Mouse (Mus musculus) regulatory T cell (primary cell): ENCODE data around the gene Tmem45b.
"Not testable (repeated sequence)": the region's sequence is repeated elsewhere in the genome, so short reads cannot be mapped to it uniquely, and the experiment has no call there.

Experiments
- in situ Hi-C: fragments of 300-600 bp; cut with MboI, MseI; formaldehyde crosslinking; loops from one replicate; pipeline ENCODE4 v1.15.1; 2025; ENCODE audit warnings: high pct_unique_total_duplicates

Tmem45b gene

DNA sequence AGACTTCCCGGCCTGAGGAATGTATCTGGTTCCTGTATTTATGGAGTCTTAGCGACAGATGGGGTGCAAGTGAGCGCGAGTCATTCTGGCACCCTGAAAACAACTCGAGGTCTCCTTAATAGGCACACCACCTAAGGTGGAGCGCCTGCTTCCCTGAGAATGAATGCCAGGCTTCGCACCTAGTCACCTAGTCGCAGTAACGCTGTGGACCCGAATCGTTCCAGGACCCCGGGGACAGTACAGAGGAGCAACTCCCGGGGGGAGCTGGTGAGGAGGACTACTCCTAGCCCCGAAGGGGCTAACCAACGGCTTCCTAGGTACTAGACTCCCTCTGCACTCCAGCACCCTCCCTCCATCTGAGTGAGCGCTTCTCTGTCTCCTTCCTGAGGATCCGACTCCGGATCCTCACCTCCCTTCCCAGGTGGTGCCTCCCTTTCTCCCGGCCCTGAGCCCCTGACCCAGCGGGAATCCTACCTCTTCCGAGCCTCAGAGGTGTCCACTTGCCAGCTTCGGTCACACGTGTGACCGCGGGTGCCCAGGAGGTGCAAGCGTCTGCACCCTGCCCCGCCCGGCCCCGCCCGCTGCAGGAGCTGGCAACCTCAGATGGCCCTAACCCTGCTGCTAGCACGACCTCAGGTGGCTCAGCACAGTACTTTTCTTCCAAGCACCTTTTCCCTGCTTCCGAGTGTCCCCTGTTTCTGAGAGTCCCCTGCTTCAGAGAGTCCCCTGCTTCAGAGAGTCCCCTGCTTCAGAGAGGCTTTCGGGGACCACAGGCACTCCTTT, at the start of gene Tmem45b:
Gene Tmem45b (minus strand): TSS at position 771 of the 783 bp plus-strand sequence.
- in situ Hi-C loops, result loop anchor here (10.0 to 25.0 kb wide), 2 partner anchors 977 to 1879 kb away; no protein-coding TSS in a partner anchor

GRCm38 (mm10) chr9:31508189-31508588, 43.9 kb upstream of the Tmem45b start:
- in situ Hi-C loops, result no loop called here

- in situ Hi-C loops, result not testable (repeated sequence)
Measured at GRCm38 (mm10) chr9:31501221-31501620, 37.0 kb upstream of the Tmem45b start.

- in situ Hi-C loops, result loop anchor here (10.0 to 25.0 kb wide), 2 partner anchors 976 to 1878 kb away; no protein-coding TSS in a partner anchor
Measured at GRCm38 (mm10) chr9:31463190-31463589, 1.1 kb downstream of the Tmem45b start.

GRCm38 (mm10) chr9:31454356-31454755, 9.9 kb downstream of the Tmem45b start:
- in situ Hi-C loops, result loop anchor here (25.0 kb wide), 1 partner anchor 967 kb away; no protein-coding TSS in a partner anchor

DNA sequence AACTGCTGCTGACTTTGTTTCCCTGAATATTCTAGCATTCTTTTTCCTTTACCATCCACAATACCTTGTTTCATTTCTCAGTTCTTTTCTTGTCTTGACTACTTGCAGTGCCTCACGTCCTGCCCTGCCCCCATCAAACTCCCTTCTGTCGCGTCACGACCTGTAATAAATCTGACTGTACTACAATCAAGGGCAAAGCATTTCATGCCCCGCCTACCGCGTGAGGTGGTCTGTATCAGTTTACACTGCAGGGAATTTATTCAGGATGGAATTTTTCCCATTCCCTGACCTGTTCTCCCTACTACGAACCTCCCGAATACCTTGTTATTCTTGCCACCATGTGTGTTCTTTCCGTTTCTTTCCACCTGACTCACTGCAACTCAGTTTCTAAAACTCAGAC, 12.1 kb downstream of the Tmem45b start:
- in situ Hi-C loops, result loop anchor here (25.0 kb wide), 1 partner anchor 965 kb away; no protein-coding TSS in a partner anchor

- in situ Hi-C loops, result no loop called here
Measured at GRCm38 (mm10) chr9:31449145-31449772, 15.0 kb downstream of the Tmem45b start.

DNA sequence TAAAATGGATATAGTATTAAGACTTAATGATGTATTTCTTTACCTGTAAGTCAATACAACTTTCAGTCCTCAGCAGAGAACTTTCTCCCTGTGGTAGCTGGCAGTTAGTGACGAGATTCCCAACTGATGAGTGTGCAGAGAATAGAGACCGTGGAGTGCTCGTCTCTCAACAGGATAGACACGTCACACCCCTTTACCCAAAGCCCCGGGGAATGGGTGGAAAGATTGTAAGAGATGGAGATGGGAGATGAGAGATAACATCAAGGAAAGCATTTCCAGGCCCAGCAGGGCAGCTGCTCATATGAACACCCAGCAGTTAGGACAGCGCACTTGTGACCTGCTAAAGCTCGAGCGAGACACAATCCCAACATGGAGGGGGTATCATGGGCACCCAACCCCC, 20.0 kb downstream of the Tmem45b start:
- in situ Hi-C loops, result no loop called here

- in situ Hi-C loops, result no loop called here
Measured at GRCm38 (mm10) chr9:31441487-31441886, 22.8 kb downstream of the Tmem45b start.

DNA sequence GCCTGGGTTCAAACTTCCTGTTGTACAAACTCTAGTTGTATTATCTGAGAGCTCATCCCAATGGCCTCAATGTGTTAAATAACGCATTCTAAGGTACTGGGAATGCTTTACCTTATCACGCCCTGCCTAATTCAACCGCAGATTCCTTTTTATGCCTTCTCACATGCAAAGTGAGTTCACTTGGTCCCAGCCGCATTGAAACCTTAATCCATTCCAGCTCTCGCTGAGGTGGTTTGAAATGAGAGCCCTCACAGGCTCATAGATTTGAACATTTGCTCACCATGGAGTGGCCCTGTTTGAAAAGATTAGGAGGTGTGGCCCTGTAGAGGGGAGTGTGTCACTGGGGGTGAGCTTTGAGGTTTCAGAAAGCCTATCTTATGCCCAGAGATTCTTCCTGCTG, 23.9 kb downstream of the Tmem45b start:
- in situ Hi-C loops, result no loop called here

DNA sequence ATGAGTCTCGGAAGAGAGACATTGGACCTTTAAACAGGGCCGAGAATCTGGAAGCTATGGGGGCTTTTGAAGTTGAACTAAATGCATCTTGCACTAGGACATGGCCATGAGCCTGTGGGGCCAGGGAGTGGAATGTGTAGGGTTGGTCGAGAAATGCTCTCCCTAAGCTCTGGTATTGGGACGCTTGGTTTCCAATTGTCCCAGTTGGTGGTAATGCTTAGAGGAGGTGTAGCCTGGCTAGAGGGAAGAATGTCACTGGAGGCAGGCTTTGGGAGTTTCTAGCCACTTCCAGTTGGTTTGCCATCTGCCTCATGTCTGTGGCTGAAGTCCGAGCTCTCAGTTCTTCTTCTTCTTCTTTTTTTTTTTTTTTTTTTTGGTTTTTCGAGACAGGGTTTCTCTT, 24.9 kb downstream of the Tmem45b start:
- in situ Hi-C loops, result no loop called here

DNA sequence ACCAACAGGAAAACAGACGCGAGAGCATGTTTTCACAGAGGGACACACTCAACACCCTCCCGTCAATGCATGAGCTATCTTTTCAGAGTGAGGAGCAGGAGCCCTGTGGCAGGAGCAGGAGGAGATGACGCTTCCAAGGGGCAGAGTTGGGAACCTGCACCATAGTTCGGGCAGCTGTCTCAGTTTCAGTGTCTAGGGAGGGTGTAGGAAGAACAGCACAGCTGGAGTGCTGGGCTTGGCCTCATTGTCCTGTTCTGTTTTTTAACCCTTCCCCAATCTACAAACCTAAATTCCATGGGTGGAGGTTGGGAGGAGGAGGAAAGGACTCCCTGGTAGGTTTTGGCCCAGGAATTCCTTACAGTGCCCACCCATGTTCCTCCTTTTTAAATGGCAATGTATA, 25.4 kb downstream of the Tmem45b start:
- in situ Hi-C loops, result no loop called here

- in situ Hi-C loops, result no loop called here
Measured at GRCm38 (mm10) chr9:31437861-31438260, 26.4 kb downstream of the Tmem45b start.

- in situ Hi-C loops, result no loop called here
Measured at GRCm38 (mm10) chr9:31435415-31435814, 28.8 kb downstream of the Tmem45b start.

DNA sequence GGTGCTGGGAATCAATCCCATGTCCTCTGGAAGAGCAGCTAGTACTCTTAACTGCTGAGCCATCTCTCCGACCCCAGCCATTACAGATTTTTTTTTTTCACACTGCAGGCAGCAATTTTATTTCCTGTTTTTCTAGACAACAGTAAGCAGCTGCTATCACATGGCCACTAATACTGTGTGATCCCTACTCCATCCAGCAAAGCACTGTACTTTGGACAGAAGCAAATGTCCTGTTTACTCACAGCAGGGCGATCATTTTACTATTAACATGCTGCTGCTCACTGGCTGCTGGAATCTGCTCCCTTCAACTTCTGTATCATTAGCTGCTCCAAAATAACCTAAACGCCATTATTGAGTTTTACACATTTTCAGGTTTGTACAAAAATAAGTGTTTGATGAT, 30.8 kb downstream of the Tmem45b start:
- in situ Hi-C loops, result no loop called here

GRCm38 (mm10) chr9:31432336-31432975, 31.8 kb downstream of the Tmem45b start:
- in situ Hi-C loops, result no loop called here

DNA sequence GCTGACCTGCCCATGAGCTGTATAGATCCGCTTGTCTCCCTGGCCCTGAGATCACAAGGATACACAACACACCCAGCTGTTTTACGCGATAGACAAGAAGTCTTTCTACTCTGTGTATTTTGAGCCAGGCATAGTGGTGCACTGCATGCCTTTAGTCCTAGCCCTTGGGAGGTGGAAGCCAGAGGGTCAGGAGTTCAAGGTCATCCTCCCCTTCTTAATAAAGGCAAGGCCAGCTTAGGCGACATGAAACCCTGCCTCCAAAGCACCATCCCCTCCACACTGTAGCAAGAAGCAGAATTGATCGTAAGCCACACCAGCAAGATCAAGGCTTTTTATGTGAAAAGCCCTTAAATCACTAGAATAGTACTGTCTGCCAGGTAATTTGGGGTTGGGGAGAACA, 32.5 kb downstream of the Tmem45b start:
- in situ Hi-C loops, result no loop called here

- in situ Hi-C loops, result no loop called here
Measured at GRCm38 (mm10) chr9:31430011-31430410, 34.3 kb downstream of the Tmem45b start.

DNA sequence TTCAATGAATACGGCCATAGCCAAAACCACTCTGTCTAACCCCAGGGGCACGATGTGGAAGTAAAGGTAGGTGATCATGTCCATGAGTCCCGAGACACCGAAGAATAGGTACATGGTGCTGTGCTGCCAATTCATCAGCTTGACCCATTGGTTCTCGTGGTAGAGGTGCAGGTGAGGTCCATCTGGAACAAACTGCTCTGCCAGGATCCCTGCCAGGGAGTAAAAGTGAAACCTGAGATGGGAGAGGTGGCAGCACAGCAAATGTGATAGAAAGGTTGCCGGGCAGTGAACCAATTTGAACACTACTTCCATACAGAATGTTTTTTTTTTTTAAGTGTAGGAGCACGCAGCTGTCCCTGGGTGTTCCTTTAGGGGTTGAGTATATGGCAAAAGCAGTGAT, 35.3 kb downstream of the Tmem45b start:
- in situ Hi-C loops, result no loop called here

GRCm38 (mm10) chr9:31422143-31422542, 42.1 kb downstream of the Tmem45b start:
- in situ Hi-C loops, result no loop called here

GRCm38 (mm10) chr9:31418821-31419220, 45.4 kb downstream of the Tmem45b start:
- in situ Hi-C loops, result no loop called here

DNA sequence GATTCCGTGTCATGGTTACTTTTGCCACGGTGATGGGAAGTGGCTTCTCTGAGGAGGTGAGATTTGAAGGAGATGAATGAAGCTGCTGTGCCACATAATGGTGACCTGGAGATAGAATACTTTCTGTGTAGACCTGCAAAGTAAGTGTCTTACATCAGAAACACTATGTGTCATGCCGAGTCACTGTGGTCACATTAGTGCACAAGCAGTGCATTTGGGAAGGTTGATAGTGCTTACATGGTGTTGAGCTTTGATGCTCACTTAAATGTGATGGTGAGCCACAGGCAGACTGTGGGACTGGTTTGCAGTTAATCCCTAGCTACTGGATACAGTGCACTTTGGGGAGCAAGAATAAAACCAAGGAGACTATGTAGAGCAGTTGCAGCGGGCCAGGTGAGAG, 52.1 kb downstream of the Tmem45b start:
- in situ Hi-C loops, result no loop called here
